Mouse (Mus musculus): ENCODE measurements around the gene Postn. TPM values are rescaled to one million over a fixed set of nuclear protein-coding genes. Genes with fewer than 3 reads are reported as not detected.
A peak's percentile ranks its signal among the peaks of the same experiment; 100 is the strongest.

Postn gene
- total RNA-seq (2012; rRNA removed), result not detected in 2 replicates
- not detected for polyA plus RNA-seq (2012; ENCODE audit: insufficient read depth in 1 of 2, insufficient read length in 2 of 2, low read depth in 1 of 2, low replicate concordance in 2 of 2, missing spikeins in 1 of 2)

- no peak for DNase-seq (ENCODE audit: low read depth, low spot score)
- Histone ChIP-seq H3K36me3 (ENCODE audit: control insufficient read depth in 1 of 2, insufficient read depth in 2 of 2, low read length in 2 of 2) (no peaks in the 10 kb centered on the region), H3K4me3 (ENCODE audit: control insufficient read depth in 1 of 2, insufficient read depth in 1 of 2, low read depth in 2 of 2, low read length in 2 of 2) (no peak within 1 kb of the TSS), H3K4me1 (ENCODE audit: control insufficient read depth in 1 of 2, insufficient read depth in 2 of 2, low read length in 2 of 2) (no peaks in the 10 kb centered on the region), H3K27ac (ENCODE audit: control insufficient read depth, low read depth, low read length) (no peak within 1 kb of the TSS), H3K9me3 (replicated peaks; ENCODE audit: insufficient read depth, low read length) (no peaks in the 10 kb centered on the region), H3K79me2 (ENCODE audit: control insufficient read depth, insufficient read depth, low read length, poor library complexity) (no peaks in the 10 kb centered on the region), H3K9ac (ENCODE audit: control insufficient read depth, low read depth, low read length, poor library complexity, severe bottlenecking) (no peak within 1 kb of the TSS), H3K27me3 (ENCODE audit: control insufficient read depth in 1 of 2, insufficient read depth in 2 of 2, low read length in 2 of 2) (no peaks in the 10 kb centered on the region)
- TF ChIP-seq MAZ (IDR thresholded peaks at IDR 0.05; ENCODE audit: low read depth, low read length), result no peak
- no peak for TF ChIP-seq MYB (IDR thresholded peaks at IDR 0.05; ENCODE audit: low read depth, low read length)
These were observed at the start of gene Postn for GRCm38 (mm10) chr3:54360897-54361296. Gene Postn, plus strand, starts transcription at chr3:54361109.

GRCm38 (mm10) chr3:54314055-54314454 is 46.9 kb upstream of the Postn start:
- H3K27ac ChIP-seq (ENCODE audit: control insufficient read depth, low read depth, low read length), result no peak overlapping the region
- no peaks in the 10 kb centered on the region for H3K79me2 ChIP-seq (ENCODE audit: control insufficient read depth, insufficient read depth, low read length, poor library complexity)
- no peaks in the 10 kb centered on the region for H3K4me1 ChIP-seq (ENCODE audit: control insufficient read depth in 1 of 2, insufficient read depth in 2 of 2, low read length in 2 of 2)
- H3K36me3 ChIP-seq (ENCODE audit: control insufficient read depth in 1 of 2, insufficient read depth in 2 of 2, low read length in 2 of 2), result no peaks in the 10 kb centered on the region
- TF ChIP-seq NELFE (IDR thresholded peaks at IDR 0.05; ENCODE audit: low read depth, low read length), result no peak
- no peak for TF ChIP-seq GABPA (IDR thresholded peaks at IDR 0.05; ENCODE audit: low read depth, low read length)
- no peak for TF ChIP-seq ZC3H11A (IDR thresholded peaks at IDR 0.05; ENCODE audit: low read depth, low read length)
- TF ChIP-seq ZMIZ1 (IDR thresholded peaks at IDR 0.05; ENCODE audit: low read depth, low read length), result no peak
- no peaks in the 10 kb centered on the region for H3K27me3 ChIP-seq (ENCODE audit: control insufficient read depth in 1 of 2, insufficient read depth in 2 of 2, low read length in 2 of 2)
- H3K9ac ChIP-seq (ENCODE audit: control insufficient read depth, low read depth, low read length, poor library complexity, severe bottlenecking), result no peak overlapping the region
- no peak overlapping the region for H3K4me3 ChIP-seq (ENCODE audit: control insufficient read depth in 1 of 2, insufficient read depth in 1 of 2, low read depth in 2 of 2, low read length in 2 of 2)
- DNase-seq (ENCODE audit: low read depth, low spot score), result no peak
- H3K9me3 ChIP-seq (replicated peaks; ENCODE audit: insufficient read depth, low read length), result no peaks in the 10 kb centered on the region

- Histone ChIP-seq H3K27ac (ENCODE audit: control insufficient read depth, low read depth, low read length) (no peak overlapping the region), H3K4me1 (ENCODE audit: control insufficient read depth in 1 of 2, insufficient read depth in 2 of 2, low read length in 2 of 2) (no peaks in the 10 kb centered on the region), H3K27me3 (ENCODE audit: control insufficient read depth in 1 of 2, insufficient read depth in 2 of 2, low read length in 2 of 2) (no peaks in the 10 kb centered on the region), H3K9ac (ENCODE audit: control insufficient read depth, low read depth, low read length, poor library complexity, severe bottlenecking) (no peak overlapping the region), H3K79me2 (ENCODE audit: control insufficient read depth, insufficient read depth, low read length, poor library complexity) (no peaks in the 10 kb centered on the region), H3K4me3 (ENCODE audit: control insufficient read depth in 1 of 2, insufficient read depth in 1 of 2, low read depth in 2 of 2, low read length in 2 of 2) (no peak overlapping the region), H3K36me3 (ENCODE audit: control insufficient read depth in 1 of 2, insufficient read depth in 2 of 2, low read length in 2 of 2) (no peaks in the 10 kb centered on the region), H3K9me3 (replicated peaks; ENCODE audit: insufficient read depth, low read length) (no peaks in the 10 kb centered on the region)
- TF ChIP-seq KAT2A (conservative IDR thresholded peaks at IDR 0.05; ENCODE audit: low read depth, low read length) (no peak), NRF1 (IDR thresholded peaks at IDR 0.05; ENCODE audit: insufficient read depth, low read depth, low read length, poor library complexity, severe bottlenecking) (no peak), RAD21 (IDR thresholded peaks at IDR 0.05; ENCODE audit: low read depth, low read length) (peak; percentile 59), TBP (IDR thresholded peaks at IDR 0.05; ENCODE audit: low read depth, low read length) (no peak), MYC (IDR thresholded peaks at IDR 0.05; ENCODE audit: low read depth, low read length) (no peak), SMC3 (IDR thresholded peaks at IDR 0.05; ENCODE audit: low read depth, low read length) (peak; percentile 54), RCOR1 (IDR thresholded peaks at IDR 0.05; ENCODE audit: low read depth, low read length) (no peak), GABPA (IDR thresholded peaks at IDR 0.05; ENCODE audit: low read depth, low read length) (no peak), GATA1 (IDR thresholded peaks at IDR 0.05; ENCODE audit: low read depth, low read length) (no peak), MEF2A (IDR thresholded peaks at IDR 0.05; ENCODE audit: extremely low read depth, insufficient replicate concordance, low read depth, low read length, poor library complexity, severe bottlenecking) (no peak), POLR2AphosphoS2 (IDR thresholded peaks at IDR 0.05; ENCODE audit: low read length) (no peak), MXI1 (IDR thresholded peaks at IDR 0.05; ENCODE audit: low read depth, low read length) (no peak), CHD2 (IDR thresholded peaks at IDR 0.05; ENCODE audit: low read length) (no peak), CHD1 (IDR thresholded peaks at IDR 0.05; ENCODE audit: low read depth, low read length) (no peak), CTCF (IDR thresholded peaks at IDR 0.05 in 2 of 3, conservative IDR thresholded peaks at IDR 0.05 in 1 of 3; ENCODE audit: control insufficient read depth in 1 of 3, insufficient read depth in 1 of 3, low read depth in 2 of 3, low read length in 3 of 3, poor library complexity in 1 of 3, severe bottlenecking in 1 of 3) (peak; percentile 28 to 76 (median 58); a peak in 5 of 6 replicates), POLR2A (IDR thresholded peaks at IDR 0.05; ENCODE audit: control insufficient read depth in 1 of 2, insufficient read depth in 1 of 2, low read depth in 1 of 2, low read length in 2 of 2, poor library complexity in 1 of 2) (no peak), E2F4 (IDR thresholded peaks at IDR 0.05; ENCODE audit: borderline replicate concordance, low read depth, low read length) (no peak), NELFE (IDR thresholded peaks at IDR 0.05; ENCODE audit: low read depth, low read length) (no peak), TCF12 (IDR thresholded peaks at IDR 0.05; ENCODE audit: low read depth, low read length) (no peak), ELF1 (IDR thresholded peaks at IDR 0.05; ENCODE audit: low read depth, low read length) (no peak), ZKSCAN1 (IDR thresholded peaks at IDR 0.05; ENCODE audit: low read depth, low read length) (no peak), SIN3A (IDR thresholded peaks at IDR 0.05; ENCODE audit: low read length) (no peak)
- DNase-seq (ENCODE audit: low read depth, low spot score), result peak; percentile 6
These were observed 7.8 kb upstream of the Postn start for GRCm38 (mm10) chr3:54352891-54353652.
